Mouse (Mus musculus): ENCODE results near the gene Dnah8.

DNA sequence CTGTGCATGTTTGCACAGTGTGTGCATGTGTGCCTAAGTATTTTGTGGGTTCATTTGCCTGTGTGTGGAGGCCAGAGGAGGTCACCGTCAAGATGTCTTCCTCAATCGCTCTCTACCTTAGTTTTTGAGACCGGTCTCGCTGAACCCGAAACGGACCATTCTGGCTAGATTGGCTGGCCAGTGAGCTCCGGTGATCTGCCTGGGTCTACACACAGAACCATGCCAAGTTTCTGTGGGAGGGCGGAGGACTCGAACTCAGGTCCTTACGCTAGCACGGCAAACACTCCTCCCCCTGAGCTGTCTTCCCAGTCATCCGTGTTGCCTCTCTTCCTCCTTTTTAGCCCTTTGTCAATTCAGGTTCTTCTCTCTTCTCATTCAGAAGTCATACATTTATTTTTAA, 225.7 kb downstream of the Dnah8 start:
- TF ChIP-seq POLR2A (IDR thresholded peaks at IDR 0.05; ENCODE audit: insufficient read depth, low read depth, low read length) (no peak), CTCF (IDR thresholded peaks at IDR 0.05; ENCODE audit: insufficient read depth, low read depth, low read length) (no peak)
